Mouse (Mus musculus) CH12.LX (cell line): ENCODE results near the gene Atp11b. TPM values are rescaled to one million over a fixed set of nuclear protein-coding genes. Genes with fewer than 3 reads are reported as not detected.

Experiments used
- DNase-seq: peaks from one replicate; pipeline ENCODE4 v3.0.0-alpha.2; 2013; ENCODE audit errors: extremely low read depth
- H3K27ac ChIP-seq: 2 replicates; pipeline ENCODE4 v1.5.1; 2012; ENCODE audit warnings: low read depth, mild to moderate bottlenecking, control low read depth, moderate library complexity; ENCODE audit not compliant: insufficient read depth
- H3K27me3 ChIP-seq: replicated peaks from 2 replicates; pipeline ENCODE3; 2012; ENCODE audit warnings: inconsistent platforms
- H3K36me3 ChIP-seq, 2 experiments: replicated peaks in 1 of 2; 2 replicates each; pipeline versions ENCODE3 to v1.6.1; 2012; ENCODE audit warnings: inconsistent platforms in 1 of 2, low read length in 1 of 2, mild to moderate bottlenecking in 1 of 2, mixed read lengths in 1 of 2, moderate library complexity in 1 of 2; ENCODE audit not compliant: control insufficient read depth in 1 of 2, insufficient read depth in 1 of 2
- H3K4me1 ChIP-seq, 2 experiments: 2 replicates each; pipeline ENCODE4 v1.6.1; 2012; ENCODE audit warnings: inconsistent platforms in 1 of 2, moderate library complexity in 1 of 2; ENCODE audit not compliant: insufficient read depth in 2 of 2, control insufficient read depth in 1 of 2
- H3K4me2 ChIP-seq: 2 replicates; pipeline ENCODE4 v1.6.1; 2012; ENCODE audit warnings: low read depth, mild to moderate bottlenecking, control low read depth; ENCODE audit not compliant: poor library complexity, insufficient read depth, severe bottlenecking
- H3K4me3 ChIP-seq, 3 experiments: fragments of 150-350 bp in 1 of 3; sonication (generic) in 1 of 3; replicated peaks in 1 of 3; 2 replicates each; pipeline versions ENCODE3 to v1.5.1; 2011 to 2012; ENCODE audit warnings: low read depth in 2 of 3, low read length in 2 of 3, mild to moderate bottlenecking in 2 of 3, moderate library complexity in 2 of 3, control low read depth in 1 of 3, improper control_type of control experiment in 1 of 3, inconsistent platforms in 1 of 3, mixed read lengths in 1 of 3; ENCODE audit not compliant: poor library complexity in 1 of 3
- H3K79me2 ChIP-seq: replicated peaks from 2 replicates; pipeline ENCODE4 v1.6.1; 2012; ENCODE audit warnings: mild to moderate bottlenecking, moderate library complexity; ENCODE audit not compliant: control insufficient read depth, poor library complexity, insufficient read depth, severe bottlenecking; ENCODE audit errors: extremely low read depth
- H3K9ac ChIP-seq: 2 replicates; pipeline ENCODE4 v1.6.1; 2012; ENCODE audit warnings: low read depth, mild to moderate bottlenecking, control low read depth, moderate library complexity; ENCODE audit not compliant: insufficient read depth
- H3K9me3 ChIP-seq: replicated peaks from 2 replicates; pipeline ENCODE3; 2012; ENCODE audit warnings: low read length, inconsistent platforms, mixed read lengths
- BHLHE40 ChIP-seq: IDR thresholded peaks from 2 replicates; pipeline ENCODE4 v1.6.1; 2011; ENCODE audit warnings: mild to moderate bottlenecking, low read depth, low read length, improper control_type of control experiment
- E2F4 ChIP-seq: IDR thresholded peaks from 2 replicates; pipeline ENCODE4 v1.6.1; 2011; ENCODE audit warnings: low read depth, low read length, improper control_type of control experiment; ENCODE audit not compliant: insufficient replicate concordance
- EP300 ChIP-seq: IDR thresholded peaks from 2 replicates; pipeline ENCODE4 v1.6.1; 2011; ENCODE audit warnings: low read length, improper control_type of control experiment
- ETS1 ChIP-seq: conservative IDR thresholded peaks from 2 replicates; pipeline ENCODE4 v1.6.1; 2012; ENCODE audit warnings: low read depth, mild to moderate bottlenecking, inconsistent platforms, low read length, improper control_type of control experiment, moderate library complexity
- GABPA ChIP-seq: IDR thresholded peaks from 2 replicates; pipeline ENCODE4 v1.6.1; 2012; ENCODE audit warnings: low read depth, low read length, improper control_type of control experiment, inconsistent platforms; ENCODE audit not compliant: insufficient replicate concordance
- HCFC1 ChIP-seq: IDR thresholded peaks from 2 replicates; pipeline ENCODE4 v1.6.1; 2012; ENCODE audit warnings: low read depth, mild to moderate bottlenecking, inconsistent platforms, low read length, improper control_type of control experiment
- IRF4 ChIP-seq: IDR thresholded peaks from 2 replicates; pipeline ENCODE4 v1.6.1; 2014; ENCODE audit warnings: low read depth, mild to moderate bottlenecking, inconsistent platforms, low read length, improper control_type of control experiment
- JUND ChIP-seq: conservative IDR thresholded peaks from 2 replicates; pipeline ENCODE4 v1.6.1; 2011; ENCODE audit warnings: low read depth, low read length, improper control_type of control experiment
- KAT2A ChIP-seq: IDR thresholded peaks from 2 replicates; pipeline ENCODE4 v1.6.1; 2012; ENCODE audit warnings: low read length, improper control_type of control experiment, inconsistent platforms; ENCODE audit not compliant: insufficient replicate concordance
- MAX ChIP-seq: IDR thresholded peaks from 2 replicates; pipeline ENCODE4 v1.6.1; 2011; ENCODE audit warnings: low read length, improper control_type of control experiment
- MAZ ChIP-seq: IDR thresholded peaks from 2 replicates; pipeline ENCODE4 v1.6.1; 2012; ENCODE audit warnings: low read depth, mild to moderate bottlenecking, inconsistent platforms, low read length, improper control_type of control experiment, moderate library complexity
- MEF2A ChIP-seq: IDR thresholded peaks from 2 replicates; pipeline ENCODE4 v1.6.1; 2014; ENCODE audit warnings: low read depth, mild to moderate bottlenecking, inconsistent platforms, low read length, improper control_type of control experiment, borderline replicate concordance
- MYC ChIP-seq: IDR thresholded peaks from 2 replicates; pipeline ENCODE4 v1.6.1; 2011; ENCODE audit warnings: low read depth, mild to moderate bottlenecking, improper control_type of control experiment, low read length
- PAX5 ChIP-seq: IDR thresholded peaks from 2 replicates; pipeline ENCODE4 v1.6.1; 2012; ENCODE audit warnings: low read length, inconsistent platforms, mixed read lengths
- POLR2A ChIP-seq: IDR thresholded peaks from 2 replicates; pipeline ENCODE4 v1.6.1; 2011; ENCODE audit warnings: low read depth, mild to moderate bottlenecking, improper control_type of control experiment, low read length
- POLR2AphosphoS2 ChIP-seq: IDR thresholded peaks from 2 replicates; pipeline ENCODE4 v1.6.1; 2011; ENCODE audit warnings: low read depth, low read length, improper control_type of control experiment
- RAD21 ChIP-seq: IDR thresholded peaks from 2 replicates; pipeline ENCODE4 v1.6.1; 2011; ENCODE audit warnings: low read depth, mild to moderate bottlenecking, low read length, improper control_type of control experiment, moderate library complexity
- RCOR1 ChIP-seq: conservative IDR thresholded peaks from 2 replicates; pipeline ENCODE4 v1.6.1; 2012; ENCODE audit warnings: low read depth, mild to moderate bottlenecking, inconsistent platforms, low read length, improper control_type of control experiment
- SIN3A ChIP-seq: IDR thresholded peaks from 2 replicates; pipeline ENCODE4 v1.6.1; 2012; ENCODE audit warnings: low read length, improper control_type of control experiment, inconsistent platforms
- SMC3 ChIP-seq: IDR thresholded peaks from 2 replicates; pipeline ENCODE4 v1.6.1; 2011; ENCODE audit warnings: low read depth, low read length, improper control_type of control experiment
- TBP ChIP-seq: conservative IDR thresholded peaks from 2 replicates; pipeline ENCODE4 v1.6.1; 2011; ENCODE audit warnings: low read depth, low read length, improper control_type of control experiment
- TCF12 ChIP-seq: IDR thresholded peaks from 2 replicates; pipeline ENCODE4 v1.6.1; 2014; ENCODE audit warnings: low read depth, mild to moderate bottlenecking, inconsistent platforms, low read length, improper control_type of control experiment
- UBTF ChIP-seq: IDR thresholded peaks from 2 replicates; pipeline ENCODE4 v1.6.1; 2012; ENCODE audit warnings: low read depth, mild to moderate bottlenecking, inconsistent platforms, low read length, improper control_type of control experiment, moderate library complexity
- USF1 ChIP-seq: IDR thresholded peaks from 2 replicates; pipeline ENCODE4 v1.6.1; 2014; ENCODE audit warnings: low read depth, mild to moderate bottlenecking, inconsistent platforms, low read length, improper control_type of control experiment
- USF2 ChIP-seq: conservative IDR thresholded peaks from 2 replicates; pipeline ENCODE4 v1.6.1; 2011; ENCODE audit warnings: low read depth, low read length, improper control_type of control experiment
- ZC3H11A ChIP-seq: IDR thresholded peaks from 2 replicates; pipeline ENCODE4 v1.6.1; 2012; ENCODE audit warnings: low read depth, mild to moderate bottlenecking, inconsistent platforms, low read length, improper control_type of control experiment
- ZKSCAN1 ChIP-seq: IDR thresholded peaks from 2 replicates; pipeline ENCODE4 v1.6.1; 2012; ENCODE audit warnings: low read depth, inconsistent platforms, low read length, improper control_type of control experiment, borderline replicate concordance
- ZMIZ1 ChIP-seq: IDR thresholded peaks from 2 replicates; pipeline ENCODE4 v1.6.1; 2012; ENCODE audit warnings: low read depth, mild to moderate bottlenecking, inconsistent platforms, low read length, improper control_type of control experiment
- ZNF384 ChIP-seq: IDR thresholded peaks from 2 replicates; pipeline ENCODE4 v1.6.1; 2012; ENCODE audit warnings: low read depth, low read length, improper control_type of control experiment, inconsistent platforms
- dilution Hi-C: fragments of 300-500 bp; cut with MboI; formaldehyde crosslinking; loops from 2 replicates; pipeline ENCODE4 v1.14.3; 2020; ENCODE audit warnings: low sequenced_read_pairs; ENCODE audit not compliant: extremely low pct_unique_long_range_greater_than_20kb, extremely low pct_ligation_motif_present
- in situ Hi-C: fragments of 300-500 bp; cut with MboI; formaldehyde crosslinking; loops from 3 replicates; pipeline ENCODE4 v1.14.3; 2019; ENCODE audit warnings: low sequenced_read_pairs, low pct_ligation_motif_present, low pct_unique_long_range_greater_than_20kb, mixed read lengths
- polyA plus RNA-seq: library from polyadenylated mRNA; unstranded; fragments of >175 nt; gene quantifications from 2 replicates; pipeline ENCODE4 v1.2.1, GENCODE M21; 2012; ENCODE audit warnings: low read depth; ENCODE audit not compliant: insufficient read length
- total RNA-seq, 2 experiments: library from RNA; depleted of rRNA; stranded (reverse); fragments of 300-350 nt in 1 of 2; fragments of >200 nt in 1 of 2; gene quantifications; 2 replicates each; pipeline ENCODE4 v1.2.3; 2012 to 2014

The Atp11b gene
- total and polyA plus RNA-seq, 3 experiments: 24.5 to 48.4 (median 45.9) TPM

DNA sequence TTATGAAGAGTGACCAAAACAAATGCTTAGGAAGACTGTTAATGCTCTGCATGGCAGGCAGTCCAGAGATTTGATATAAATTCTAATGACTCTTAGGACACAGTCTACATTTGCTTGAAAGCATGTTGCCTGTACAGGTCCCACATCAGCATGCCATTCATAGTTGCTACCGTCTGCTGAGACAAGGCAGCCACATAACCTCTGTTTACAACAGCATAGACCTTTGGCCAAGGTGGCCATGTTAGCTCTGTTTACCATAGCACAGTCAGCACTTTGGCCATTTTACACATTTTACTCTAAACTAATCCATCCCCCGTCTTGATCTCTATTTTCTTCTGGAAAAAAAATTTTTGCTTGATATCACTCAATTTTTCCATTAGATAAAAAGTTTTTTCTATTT is 135.6 kb downstream of the Atp11b start:
- H3K36me3 ChIP-seq: peaks cover 0 to 37% of the 10 kb centered on the region in 2 experiments

DNA sequence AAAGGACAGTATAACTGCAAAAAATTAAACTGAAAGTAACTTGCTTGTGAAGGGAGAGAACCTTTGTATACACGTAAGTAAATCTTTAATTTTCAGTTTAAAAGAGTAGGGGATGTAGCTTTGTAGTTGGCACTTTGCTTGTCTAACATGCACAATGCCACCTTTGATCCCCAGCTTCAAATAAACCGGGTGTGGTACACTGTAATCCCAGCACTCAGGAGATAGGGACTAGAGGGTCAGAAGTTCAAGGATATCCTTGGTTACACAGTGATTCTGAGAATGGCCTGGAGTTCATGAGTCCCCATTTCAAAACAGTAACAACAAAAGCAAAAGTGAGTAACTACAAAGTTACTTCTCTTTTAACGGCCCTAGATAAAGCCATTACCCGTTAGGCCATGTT is 137.2 kb downstream of the Atp11b start:
- dilution Hi-C loops: no loop called here
- H3K79me2 ChIP-seq: no peaks in the 10 kb centered on the region
- no peak for DNase-seq
- H3K27ac ChIP-seq: no peak overlapping the region
- peaks cover 4 to 41% of the 10 kb centered on the region in 2 experiments for H3K36me3 ChIP-seq
- TF ChIP-seq MAX (no peak), USF1 (no peak), EP300 (no peak), HCFC1 (no peak), MAZ (no peak), USF2 (no peak), ZNF384 (no peak), IRF4 (no peak), KAT2A (no peak), RAD21 (no peak), ETS1 (no peak), SMC3 (no peak), BHLHE40 (no peak), GABPA (no peak), ZMIZ1 (no peak), MEF2A (no peak), MYC (no peak), POLR2AphosphoS2 (no peak), ZKSCAN1 (no peak)
- no peak overlapping the region for H3K9ac ChIP-seq
- in situ Hi-C loops: no loop called here
- no peaks in the 10 kb centered on the region for H3K9me3 ChIP-seq
- H3K4me1 ChIP-seq: no peaks in the 10 kb centered on the region
- H3K4me3 ChIP-seq: no peak overlapping the region
- H3K4me2 ChIP-seq: no peak overlapping the region
- H3K27me3 ChIP-seq: no peaks in the 10 kb centered on the region

More for the DNA sequence above, 135.6 kb downstream of the Atp11b start:
- H3K9ac ChIP-seq: no peak overlapping the region
- H3K79me2 ChIP-seq: no peaks in the 10 kb centered on the region
- TF ChIP-seq POLR2A (no peak), MYC (no peak), RCOR1 (no peak), JUND (no peak), TCF12 (no peak), E2F4 (no peak), GABPA (no peak), MEF2A (no peak), ZNF384 (no peak), SIN3A (no peak), USF2 (no peak), PAX5 (no peak), MAZ (no peak), ZC3H11A (no peak), UBTF (no peak), SMC3 (no peak), TBP (no peak), BHLHE40 (no peak), KAT2A (no peak), USF1 (no peak)
- no peaks in the 10 kb centered on the region for H3K4me1 ChIP-seq
- no peak overlapping the region for H3K4me2 ChIP-seq
- DNase-seq: no peak
- no peaks in the 10 kb centered on the region for H3K9me3 ChIP-seq
- H3K27ac ChIP-seq: no peak overlapping the region
- dilution Hi-C loops: no loop called here
- H3K4me3 ChIP-seq: no peak overlapping the region
- H3K27me3 ChIP-seq: no peaks in the 10 kb centered on the region
- in situ Hi-C loops: loop anchor here (10.0 kb wide), 1 partner anchor 195 kb away; no protein-coding TSS in a partner anchor
